Mouse (Mus musculus) ES-E14 (cell line): Measurements from ENCODE around the gene Dand5.

ENCODE experiments used
- CHD2 ChIP-seq: IDR thresholded peaks from 2 replicates; pipeline ENCODE4 v1.6.1; 2014; ENCODE audit warnings: mild to moderate bottlenecking, low read depth, low read length, inconsistent platforms
- MAFK ChIP-seq: IDR thresholded peaks from 2 replicates; pipeline ENCODE4 v1.6.1; 2014; ENCODE audit warnings: mild to moderate bottlenecking, low read depth, low read length, inconsistent platforms; ENCODE audit not compliant: insufficient read depth
- ZC3H11A ChIP-seq: IDR thresholded peaks from 2 replicates; pipeline ENCODE4 v1.6.1; 2012; ENCODE audit warnings: low read depth, mild to moderate bottlenecking, inconsistent platforms, low read length, borderline replicate concordance
- ZNF384 ChIP-seq: IDR thresholded peaks from 2 replicates; pipeline ENCODE4 v1.6.1; 2012; ENCODE audit warnings: low read depth, low read length, inconsistent platforms

GRCm38 (mm10) chr8:84783198-84783918 lies 39.3 kb downstream of the Dand5 start:
- TF ChIP-seq ZNF384 (no peak), MAFK (no peak), CHD2 (no peak), ZC3H11A (no peak)
